Mouse (Mus musculus) E14TG2a.4 (cell line): ENCODE data around the gene Rtl8a.
"Not testable (repeated sequence)": the region's sequence is repeated elsewhere in the genome, so short reads cannot be mapped to it uniquely, and the experiment has no call there.

Experiments
- CTCF ChIP-seq: conservative IDR thresholded peaks from 2 replicates; pipeline ENCODE4 v1.5.1; 2014; ENCODE audit warnings: low read length
- NANOG ChIP-seq: IDR thresholded peaks from 2 replicates; pipeline ENCODE4 v1.6.1; 2014; ENCODE audit warnings: borderline replicate concordance, low read length, mixed read lengths
- POU5F1 ChIP-seq: IDR thresholded peaks from 2 replicates; pipeline ENCODE4 v1.6.1; 2014; ENCODE audit warnings: low read length, borderline replicate concordance

- TF ChIP-seq CTCF, NANOG, POU5F1: not testable (repeated sequence)
Observed at GRCm38 (mm10) chrX:53652917-53653316, 9.4 kb upstream of the Rtl8a start.
